Mouse (Mus musculus): Measurements from ENCODE around the gene Frmd4b. TPM values are rescaled to one million over a fixed set of nuclear protein-coding genes. Genes with fewer than 3 reads are reported as not detected.

Frmd4b gene
- polyA plus RNA-seq, 1 experiment, result 8.2 TPM

- 94% methylated on average over 7 of the region's 7 CpGs for WGBS
- no peak for DNase-seq
- TF ChIP-seq POLR2A (IDR thresholded peaks at IDR 0.05; ENCODE audit: control insufficient read depth, extremely low read depth, insufficient read depth, low read length, poor library complexity) (no peak), CTCF (IDR thresholded peaks at IDR 0.05; ENCODE audit: borderline replicate concordance, control insufficient read depth, extremely low read depth, insufficient read depth, low read length, poor library complexity) (no peak)
Observed at GRCm38 (mm10) chr6:97413453-97413852, 203.9 kb downstream of the Frmd4b start.

GRCm38 (mm10) chr6:97412403-97412802 is 204.9 kb downstream of the Frmd4b start:
- Histone ChIP-seq H3K4me3 (ENCODE audit: control insufficient read depth, insufficient read depth, low read length) (no peak overlapping the region), H3K27me3 (ENCODE audit: control insufficient read depth, insufficient read depth, low read length) (no peaks in the 10 kb centered on the region), H3K36me3 (ENCODE audit: control insufficient read depth, insufficient read depth, low read length) (no peaks in the 10 kb centered on the region), H3K27ac (ENCODE audit: control insufficient read depth, insufficient read depth, low read length) (no peak overlapping the region), H3K4me1 (replicated peaks; ENCODE audit: control insufficient read depth, insufficient read depth, low read length) (no peaks in the 10 kb centered on the region)
- TF ChIP-seq POLR2A (IDR thresholded peaks at IDR 0.05; ENCODE audit: control insufficient read depth, extremely low read depth, insufficient read depth, low read length, poor library complexity), result no peak
- TF ChIP-seq CTCF (IDR thresholded peaks at IDR 0.05; ENCODE audit: borderline replicate concordance, control insufficient read depth, extremely low read depth, insufficient read depth, low read length, poor library complexity), result no peak
- WGBS, result 95% methylated on average over 15 of the region's 15 CpGs
- no peak for DNase-seq

More at GRCm38 (mm10) chr6:97413453-97413852, 203.9 kb downstream of the Frmd4b start:
- Histone ChIP-seq H3K27ac (ENCODE audit: control insufficient read depth, insufficient read depth, low read length) (no peak overlapping the region), H3K4me3 (ENCODE audit: control insufficient read depth, insufficient read depth, low read length) (no peak overlapping the region), H3K27me3 (ENCODE audit: control insufficient read depth, insufficient read depth, low read length) (no peaks in the 10 kb centered on the region), H3K4me1 (replicated peaks; ENCODE audit: control insufficient read depth, insufficient read depth, low read length) (no peaks in the 10 kb centered on the region), H3K36me3 (ENCODE audit: control insufficient read depth, insufficient read depth, low read length) (no peaks in the 10 kb centered on the region)

GRCm38 (mm10) chr6:97411327-97411726 is 206.0 kb downstream of the Frmd4b start:
- WGBS, result 91% methylated on average over 6 of the region's 6 CpGs
- TF ChIP-seq CTCF (IDR thresholded peaks at IDR 0.05; ENCODE audit: borderline replicate concordance, control insufficient read depth, extremely low read depth, insufficient read depth, low read length, poor library complexity) (no peak), POLR2A (IDR thresholded peaks at IDR 0.05; ENCODE audit: control insufficient read depth, extremely low read depth, insufficient read depth, low read length, poor library complexity) (no peak)
- no peak overlapping the region for H3K27ac ChIP-seq (ENCODE audit: control insufficient read depth, insufficient read depth, low read length)
- no peak for DNase-seq
- H3K4me3 ChIP-seq (ENCODE audit: control insufficient read depth, insufficient read depth, low read length), result no peak overlapping the region
- H3K4me1 ChIP-seq (replicated peaks; ENCODE audit: control insufficient read depth, insufficient read depth, low read length), result no peaks in the 10 kb centered on the region
- H3K27me3 ChIP-seq (ENCODE audit: control insufficient read depth, insufficient read depth, low read length), result no peaks in the 10 kb centered on the region
- no peaks in the 10 kb centered on the region for H3K36me3 ChIP-seq (ENCODE audit: control insufficient read depth, insufficient read depth, low read length)

GRCm38 (mm10) chr6:97409467-97410239 is 207.7 kb downstream of the Frmd4b start:
- Histone ChIP-seq H3K27ac (ENCODE audit: control insufficient read depth, insufficient read depth, low read length) (no peak overlapping the region), H3K27me3 (ENCODE audit: control insufficient read depth, insufficient read depth, low read length) (no peaks in the 10 kb centered on the region), H3K36me3 (ENCODE audit: control insufficient read depth, insufficient read depth, low read length) (no peaks in the 10 kb centered on the region), H3K4me1 (replicated peaks; ENCODE audit: control insufficient read depth, insufficient read depth, low read length) (no peaks in the 10 kb centered on the region), H3K4me3 (ENCODE audit: control insufficient read depth, insufficient read depth, low read length) (no peak overlapping the region)
- 77% methylated on average over 5 of the region's 5 CpGs for WGBS
- TF ChIP-seq POLR2A (IDR thresholded peaks at IDR 0.05; ENCODE audit: control insufficient read depth, extremely low read depth, insufficient read depth, low read length, poor library complexity), result no peak
- TF ChIP-seq CTCF (IDR thresholded peaks at IDR 0.05; ENCODE audit: borderline replicate concordance, control insufficient read depth, extremely low read depth, insufficient read depth, low read length, poor library complexity), result no peak
- DNase-seq, result no peak

GRCm38 (mm10) chr6:97407914-97408313 is 209.4 kb downstream of the Frmd4b start:
- H3K27me3 ChIP-seq (ENCODE audit: control insufficient read depth, insufficient read depth, low read length), result no peaks in the 10 kb centered on the region
- DNase-seq, result no peak
- no peaks in the 10 kb centered on the region for H3K4me1 ChIP-seq (replicated peaks; ENCODE audit: control insufficient read depth, insufficient read depth, low read length)
- TF ChIP-seq POLR2A (IDR thresholded peaks at IDR 0.05; ENCODE audit: control insufficient read depth, extremely low read depth, insufficient read depth, low read length, poor library complexity), result no peak
- no peak for TF ChIP-seq CTCF (IDR thresholded peaks at IDR 0.05; ENCODE audit: borderline replicate concordance, control insufficient read depth, extremely low read depth, insufficient read depth, low read length, poor library complexity)
- H3K4me3 ChIP-seq (ENCODE audit: control insufficient read depth, insufficient read depth, low read length), result no peak overlapping the region
- H3K36me3 ChIP-seq (ENCODE audit: control insufficient read depth, insufficient read depth, low read length), result no peaks in the 10 kb centered on the region
- H3K27ac ChIP-seq (ENCODE audit: control insufficient read depth, insufficient read depth, low read length), result no peak overlapping the region
- WGBS, result 96% methylated on average over 3 of the region's 3 CpGs

- no peak overlapping the region for H3K27ac ChIP-seq (ENCODE audit: control insufficient read depth, insufficient read depth, low read length)
- H3K27me3 ChIP-seq (ENCODE audit: control insufficient read depth, insufficient read depth, low read length), result no peaks in the 10 kb centered on the region
- WGBS, result 94% methylated on average over 5 of the region's 5 CpGs
- no peak for TF ChIP-seq CTCF (IDR thresholded peaks at IDR 0.05; ENCODE audit: borderline replicate concordance, control insufficient read depth, extremely low read depth, insufficient read depth, low read length, poor library complexity)
- no peak for TF ChIP-seq POLR2A (IDR thresholded peaks at IDR 0.05; ENCODE audit: control insufficient read depth, extremely low read depth, insufficient read depth, low read length, poor library complexity)
- DNase-seq, result no peak
- H3K36me3 ChIP-seq (ENCODE audit: control insufficient read depth, insufficient read depth, low read length), result no peaks in the 10 kb centered on the region
- H3K4me1 ChIP-seq (replicated peaks; ENCODE audit: control insufficient read depth, insufficient read depth, low read length), result no peaks in the 10 kb centered on the region
- no peak overlapping the region for H3K4me3 ChIP-seq (ENCODE audit: control insufficient read depth, insufficient read depth, low read length)
Observed at GRCm38 (mm10) chr6:97407425-97407824, 209.9 kb downstream of the Frmd4b start.

Measured in thymus, adult 2 months (tissue).